Mouse (Mus musculus) bone marrow macrophage, adult 2 months (primary cell): Measurements from ENCODE around the gene Rsph9.

Source experiments
- CTCF ChIP-seq: IDR thresholded peaks from 2 replicates; pipeline ENCODE4 v1.5.1; 2012; ENCODE audit warnings: low read depth, mild to moderate bottlenecking, low read length, moderate library complexity
- POLR2A ChIP-seq: IDR thresholded peaks from 2 replicates; pipeline ENCODE4 v1.6.1; 2012; ENCODE audit warnings: mild to moderate bottlenecking, low read depth, low read length, borderline replicate concordance

DNA sequence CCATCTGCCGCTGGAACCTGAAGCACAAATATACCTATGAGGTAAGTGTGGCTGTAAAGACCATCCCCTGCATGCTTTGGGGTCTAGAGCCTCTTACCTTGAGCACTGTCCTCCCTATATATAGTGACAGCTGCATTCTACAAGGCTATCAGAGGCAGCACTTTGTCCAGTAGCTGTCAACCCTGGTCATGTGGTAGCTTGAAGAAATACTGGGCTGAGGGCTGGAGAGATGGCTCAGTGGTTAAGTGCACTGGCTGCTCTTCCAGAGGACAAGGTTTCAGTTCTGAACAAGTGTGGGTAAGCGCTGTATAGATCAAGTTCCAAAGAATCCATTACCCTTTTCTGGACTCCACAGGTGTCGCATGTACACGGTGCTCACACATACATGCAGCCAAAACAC is 21.2 kb downstream of the Rsph9 start:
- TF ChIP-seq CTCF (no peak), POLR2A (no peak)
